Mouse (Mus musculus): ENCODE results near the gene Efcab6. TPM values are rescaled to one million over a fixed set of nuclear protein-coding genes. Genes with fewer than 3 reads are reported as not detected.

Efcab6 gene
- polyA plus RNA-seq (2012; ENCODE audit: low replicate concordance), result not detected in 2 replicates

GRCm38 (mm10) chr15:84065140-84065539, at the start of gene Efcab6:
Gene Efcab6 (minus strand): TSS chr15:84065379.

GRCm38 (mm10) chr15:84105105-84105923, 40.1 kb upstream of the Efcab6 start, which contains the start of gene Sult4a1:
Gene Sult4a1 (minus strand): TSS chr15:84105754.

Other genes starting within 250 kb of the Efcab6 start
- 0.43 TPM in 1 of 2 replicates, not detected in the other for gene Sult4a1, start 40.4 kb upstream of the Efcab6 start, polyA plus RNA-seq (2012; ENCODE audit: low replicate concordance)
- 0.15 TPM in 1 of 2 replicates, not detected in the other for gene Pnpla5, start 57.8 kb upstream of the Efcab6 start, polyA plus RNA-seq (2012; ENCODE audit: low replicate concordance)
- 0.09 TPM in 1 of 2 replicates, not detected in the other for gene Pnpla3, start 102.5 kb upstream of the Efcab6 start, polyA plus RNA-seq (2012; ENCODE audit: low replicate concordance)
- gene Samm50, start 126.9 kb upstream of the Efcab6 start, polyA plus RNA-seq (2012; ENCODE audit: low replicate concordance), result 19.4 and 22.0 TPM in 2 replicates
- 4.2 and 10.6 TPM in 2 replicates for gene Parvb, start 166.7 kb upstream of the Efcab6 start, polyA plus RNA-seq (2012; ENCODE audit: low replicate concordance)

Measured in hematopoietic multipotent progenitor cell, adult 10-12 weeks (in vitro differentiated cells).